Mouse (Mus musculus) heart, postnatal 0 days (tissue): Measurements from ENCODE around the gene Pard3b.

ENCODE experiments used
- CTCF ChIP-seq: IDR thresholded peaks from 2 replicates; pipeline ENCODE4 v1.5.1; 2016; ENCODE audit warnings: antibody characterized with exemption, control low read depth, low read depth
- EP300 ChIP-seq: IDR thresholded peaks from 2 replicates; pipeline ENCODE4 v1.6.1; 2016; ENCODE audit warnings: antibody characterized with exemption, low read depth

- TF ChIP-seq CTCF: no peak
- TF ChIP-seq EP300: no peak
Observed at GRCm38 (mm10) chr1:62635203-62635602, 996.6 kb downstream of the Pard3b start.
